7 mouse cellular contexts compared by ENCODE assay signal in genomic region chr7:34675120-34675790, GRCm38 (mm10). TPM values are rescaled to one million over a fixed set of nuclear protein-coding genes. Genes with fewer than 3 reads are reported as not detected.
DNase-seq lines count a peak whose midpoint lies in the region; ATAC-seq and TF ChIP-seq lines count a peak whose summit lies in the region.

No protein-coding gene starts in this region.

- H3K4me1 ChIP-seq in lung, embryonic 15.5 days: no peaks in the 10 kb centered on the region
- H3K4me1 ChIP-seq in forebrain, embryonic 13.5 days: peaks cover 17% of the 10 kb centered on the region
- no peaks in the 10 kb centered on the region for H3K4me1 ChIP-seq in intestine, postnatal 0 days (replicated peaks; ENCODE audit: control insufficient read depth, insufficient read depth, low read length)
- peaks cover 13% of the 10 kb centered on the region for H3K4me1 ChIP-seq in neural tube, embryonic 15.5 days

- no peaks in the 10 kb centered on the region for H3K36me3 ChIP-seq in lung, embryonic 15.5 days
- H3K36me3 ChIP-seq in forebrain, embryonic 13.5 days (ENCODE audit: poor library complexity, severe bottlenecking): no peaks in the 10 kb centered on the region
- H3K36me3 ChIP-seq in intestine, postnatal 0 days (ENCODE audit: control insufficient read depth, insufficient read depth): no peaks in the 10 kb centered on the region
- H3K36me3 ChIP-seq in neural tube, embryonic 15.5 days: no peaks in the 10 kb centered on the region

- H3K27me3 ChIP-seq in lung, embryonic 15.5 days: peaks cover 39% of the 10 kb centered on the region
- peaks cover 40% of the 10 kb centered on the region for H3K27me3 ChIP-seq in forebrain, embryonic 13.5 days
- H3K27me3 ChIP-seq in intestine, postnatal 0 days (replicated peaks; ENCODE audit: control insufficient read depth, insufficient read depth, low read length): peaks cover 22% of the 10 kb centered on the region
- H3K27me3 ChIP-seq in neural tube, embryonic 15.5 days (replicated peaks): peaks cover 37% of the 10 kb centered on the region

- H3K9ac ChIP-seq in lung, embryonic 15.5 days: no peak overlapping the region
- H3K9ac ChIP-seq in forebrain, embryonic 13.5 days: peak overlapping the region; percentile 51
- no peak overlapping the region for H3K9ac ChIP-seq in intestine, postnatal 0 days (ENCODE audit: low read depth, low read length)
- H3K9ac ChIP-seq in neural tube, embryonic 15.5 days (replicated peaks): peak overlapping the region; percentile 42; the same call in 1 of the 2 replicates

- DNase-seq in lung, postnatal 36 days: no peak
- DNase-seq in left cerebral cortex, postnatal 4 days: no peak
- no peak for DNase-seq in spleen, postnatal 14 days (ENCODE audit: low spot score in 2 of 2)

- H3K27ac ChIP-seq in lung, embryonic 15.5 days: no peak overlapping the region
- H3K27ac ChIP-seq in forebrain, embryonic 13.5 days: no peak overlapping the region
- no peak overlapping the region for H3K27ac ChIP-seq in intestine, postnatal 0 days (ENCODE audit: low read depth, low read length)
- no peak overlapping the region for H3K27ac ChIP-seq in neural tube, embryonic 15.5 days (replicated peaks)

- H3K9me3 ChIP-seq in lung, embryonic 15.5 days: no peaks in the 10 kb centered on the region
- H3K9me3 ChIP-seq in forebrain, embryonic 13.5 days (replicated peaks): no peaks in the 10 kb centered on the region
- no peaks in the 10 kb centered on the region for H3K9me3 ChIP-seq in intestine, postnatal 0 days (ENCODE audit: control insufficient read depth)
- H3K9me3 ChIP-seq in neural tube, embryonic 15.5 days (replicated peaks): no peaks in the 10 kb centered on the region

- peak overlapping the region; percentile 29 for H3K4me2 ChIP-seq in lung, embryonic 15.5 days
- peak overlapping the region; percentile 60 for H3K4me2 ChIP-seq in forebrain, embryonic 13.5 days
- H3K4me2 ChIP-seq in intestine, postnatal 0 days (replicated peaks; ENCODE audit: low read depth): no peak overlapping the region
- H3K4me2 ChIP-seq in neural tube, embryonic 15.5 days: peak overlapping the region; percentile 74

- no peak for TF ChIP-seq CTCF in intestine, postnatal 0 days (IDR thresholded peaks at IDR 0.05; ENCODE audit: low read depth)

- intact Hi-C loops in left cerebral cortex, postnatal 4 days (cut with DNase I): loop anchor here (5.0 to 10.0 kb wide), 2 partner anchors 42 to 590 kb away; no protein-coding TSS in a partner anchor

- 14% methylated on average over 42 of the region's 42 CpGs for WGBS in lung, embryonic 15.5 days
- 10% methylated on average over 42 of the region's 42 CpGs for WGBS in forebrain, embryonic 13.5 days
- WGBS in intestine, postnatal 0 days: 19% methylated on average over 42 of the region's 42 CpGs
- 18% methylated on average over 42 of the region's 42 CpGs for WGBS in neural tube, embryonic 15.5 days

- ATAC-seq in lung, embryonic 15.5 days (ENCODE audit: borderline replicate concordance, extremely low read depth, low FRiP score, low TSS enrichment): no peak
- ATAC-seq in forebrain, embryonic 13.5 days: no peak
- ATAC-seq in intestine, postnatal 0 days: no peak
- ATAC-seq in neural tube, embryonic 15.5 days (ENCODE audit: low FRiP score): no peak

- H3K4me3 ChIP-seq in lung, embryonic 15.5 days: no peak overlapping the region
- peak overlapping the region; percentile 33 for H3K4me3 ChIP-seq in forebrain, embryonic 13.5 days
- peak overlapping the region; percentile 23; the same call in 1 of the 2 replicates for H3K4me3 ChIP-seq in intestine, postnatal 0 days (ENCODE audit: low read depth, low read length)
- H3K4me3 ChIP-seq in neural tube, embryonic 15.5 days (replicated peaks): peak overlapping the region; percentile 40

RNA-seq across cellular contexts. Expression of gene Kctd15, which starts 18.7 kb away (rescaled TPM):
- 17.3 and 18.4 TPM in 2 replicates for polyA plus RNA-seq in lung, embryonic 15.5 days (2015; fragmentation: Nextera tagmentation; extraction: Ambion mirVana)
- 28.9 and 35.8 TPM in 2 replicates for polyA plus RNA-seq in forebrain, embryonic 13.5 days (2015; fragmentation: Nextera tagmentation; extraction: Ambion mirVana)
- polyA plus RNA-seq in intestine, postnatal 0 days (2015; fragmentation: Nextera tagmentation; extraction: Ambion mirVana): 6.7 and 6.9 TPM in 2 replicates
- 26.0 and 26.9 TPM in 2 replicates for polyA plus RNA-seq in neural tube, embryonic 15.5 days (2015; fragmentation: Nextera tagmentation; extraction: Ambion mirVana)
- 10 to 100 TPM; 41.6 to 47.3 TPM for total RNA-seq in left cerebral cortex, postnatal 4 days (2021)

Comparison
In these comparisons a context has a peak if more than half of its experiments do, and no peak if none do; other contexts are left out.
1. H3K9ac ChIP-seq: peak in forebrain, embryonic 13.5 days (single experiment) and neural tube, embryonic 15.5 days (single experiment); none in lung, embryonic 15.5 days (single experiment) and intestine, postnatal 0 days (single experiment).